Mouse (Mus musculus) lung, postnatal 0 days (tissue): ENCODE measurements around the gene Larp1b.

ENCODE experiments used
- CTCF ChIP-seq: IDR thresholded peaks from 2 replicates; pipeline ENCODE4 v1.5.1; 2016; ENCODE audit warnings: antibody characterized with exemption, mild to moderate bottlenecking
- EP300 ChIP-seq: IDR thresholded peaks from 2 replicates; pipeline ENCODE4 v1.6.1; 2016; ENCODE audit warnings: antibody characterized with exemption, mild to moderate bottlenecking, control low read depth

GRCm38 (mm10) chr3:41061831-41062565 lies 112.4 kb downstream of the Larp1b start:
- no peak for TF ChIP-seq CTCF
- no peak for TF ChIP-seq EP300
